Mouse (Mus musculus) neutrophil, adult 5-6 weeks (primary cell): ENCODE data around the gene Aatk. TPM values are rescaled to one million over a fixed set of nuclear protein-coding genes. Genes with fewer than 3 reads are reported as not detected.

Experiments used
- ATAC-seq: fragments of 151-379, 151-347 bp; 2 replicates; pipeline ENCODE4 v1.8.0; 2017; ENCODE audit warnings: mild to moderate bottlenecking, moderate TSS enrichment; ENCODE audit not compliant: insufficient number of reproducible peaks, poor library complexity, low FRiP score, severe bottlenecking; ENCODE audit errors: extremely low read depth
- total RNA-seq: library from RNA; stranded (forward); fragments of 200-1000 nt; gene quantifications from 2 replicates; pipeline ENCODE4 v1.2.3, GENCODE M21; 2017

Gene Aatk
- total RNA-seq, 1 experiment from 2014 or later = 14.4 TPM

DNA sequence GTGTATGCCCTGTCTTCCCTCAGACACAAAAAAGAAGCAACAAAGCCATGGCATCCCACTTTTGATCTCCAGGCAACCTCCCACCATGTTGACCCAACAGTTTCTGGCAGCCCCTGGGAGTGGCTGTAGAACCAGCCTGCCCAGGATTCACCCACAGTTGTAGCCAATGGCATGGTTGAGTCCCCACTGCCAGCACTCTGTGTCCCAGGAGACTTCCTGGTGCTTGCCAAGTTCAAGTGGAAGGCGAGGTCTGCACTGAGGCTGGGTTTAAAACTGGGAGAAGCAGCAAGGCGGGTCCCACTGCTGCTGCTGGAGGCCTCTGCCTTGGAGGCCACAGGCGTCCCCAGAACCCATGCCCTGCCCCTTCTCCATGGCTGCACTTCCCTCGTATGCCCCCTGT, 73.2 kb downstream of the Aatk start:
- ATAC-seq = no peak

DNA sequence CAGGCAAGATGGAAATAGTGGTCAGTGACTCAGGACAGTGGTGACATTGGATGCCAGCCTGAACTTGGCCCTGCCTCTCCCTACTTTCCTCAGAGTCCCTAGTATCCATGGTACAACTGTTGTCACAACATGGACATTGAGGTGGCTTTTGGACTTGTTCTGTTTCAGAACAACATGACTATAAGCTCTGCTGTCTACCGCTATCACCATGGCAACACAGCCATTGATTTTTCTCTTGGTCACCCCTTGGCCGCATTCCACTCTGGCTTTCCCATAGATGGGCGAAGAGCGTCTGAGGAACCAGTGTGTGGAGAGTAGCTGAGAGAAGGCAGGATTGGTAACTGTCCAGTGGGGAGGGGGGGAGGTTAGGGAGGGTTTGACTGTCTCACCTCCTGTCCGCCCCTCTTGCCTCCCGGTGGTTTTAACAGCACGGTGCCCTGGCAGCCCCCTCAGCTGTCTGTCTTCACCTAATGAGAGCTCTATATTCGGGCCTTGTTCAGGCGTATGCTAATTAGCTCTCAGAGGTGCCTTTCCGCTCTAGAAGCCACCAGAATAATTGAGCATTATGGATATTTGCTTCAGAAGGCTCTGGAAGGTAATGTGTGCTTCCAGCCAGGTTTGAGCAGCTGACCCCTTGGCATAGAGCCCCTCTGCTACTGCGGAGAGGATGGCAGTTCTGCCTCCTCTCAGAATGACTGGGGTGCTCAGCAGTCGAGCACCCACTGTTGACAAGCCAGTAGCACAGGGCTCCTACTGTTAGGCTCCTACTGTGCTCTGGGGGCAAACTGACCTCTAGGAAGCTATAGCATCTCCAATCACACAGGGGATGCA, 76.7 kb downstream of the Aatk start:
- no peak for ATAC-seq

DNA sequence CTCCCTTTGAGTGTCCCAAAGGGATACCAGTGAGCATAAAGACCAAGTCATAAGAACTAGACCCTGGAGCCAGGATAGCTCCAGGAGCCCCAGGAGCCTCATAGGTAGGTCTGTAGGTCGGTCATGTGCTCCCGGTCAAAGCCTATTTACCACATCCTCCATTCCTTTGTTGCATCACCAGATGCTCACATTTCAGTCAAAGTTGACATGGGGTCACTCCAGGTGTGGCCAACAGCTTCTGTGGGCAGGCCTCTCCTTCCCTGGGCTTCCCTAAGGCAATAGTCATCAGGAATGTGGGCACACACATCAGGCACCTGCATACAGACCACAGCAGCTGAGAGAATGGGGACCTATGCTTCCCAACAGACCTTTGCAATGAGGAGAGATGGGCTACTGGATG, 79.1 kb downstream of the Aatk start:
- no peak for ATAC-seq

DNA sequence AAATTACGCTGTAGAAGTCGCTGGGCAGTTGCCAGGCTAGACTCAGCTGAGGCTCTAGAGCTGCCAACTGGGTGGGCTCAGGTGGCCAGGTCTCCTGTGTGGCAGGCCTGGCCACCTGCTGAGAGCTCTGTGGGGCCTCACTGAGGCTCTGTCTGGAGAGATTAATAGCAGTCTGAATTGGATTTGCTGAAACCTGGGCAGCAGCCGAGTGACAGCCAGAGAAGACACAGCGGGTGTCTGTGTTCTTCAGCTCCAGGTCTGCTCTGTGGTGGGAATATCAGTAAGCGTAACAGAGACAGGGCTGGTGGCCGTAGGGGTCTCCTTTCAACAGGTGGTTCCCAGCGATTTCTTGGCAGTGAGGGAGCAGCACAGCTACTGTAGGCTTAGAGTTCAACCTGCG, 79.6 kb downstream of the Aatk start:
- ATAC-seq = no peak

DNA sequence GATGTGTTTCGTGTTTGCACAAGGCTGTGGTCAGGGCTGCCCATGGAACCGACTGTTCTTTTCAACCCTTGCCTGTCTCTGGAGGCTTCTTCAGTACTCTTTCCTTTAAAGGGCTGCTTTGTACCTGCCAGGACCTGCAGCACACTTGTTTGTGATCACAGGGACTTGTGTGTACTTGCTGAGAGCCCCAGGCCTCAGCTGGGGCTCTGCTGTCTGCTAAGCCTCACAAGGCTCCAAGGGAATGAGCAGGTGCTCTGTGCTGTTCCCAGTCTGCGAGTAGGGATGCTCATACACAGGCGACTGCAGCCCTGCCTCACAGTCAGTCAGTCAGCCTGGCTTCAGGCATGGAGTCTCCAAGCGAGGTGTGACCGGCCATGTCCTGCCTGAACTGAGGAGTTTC, 80.7 kb downstream of the Aatk start:
- ATAC-seq = no peak

DNA sequence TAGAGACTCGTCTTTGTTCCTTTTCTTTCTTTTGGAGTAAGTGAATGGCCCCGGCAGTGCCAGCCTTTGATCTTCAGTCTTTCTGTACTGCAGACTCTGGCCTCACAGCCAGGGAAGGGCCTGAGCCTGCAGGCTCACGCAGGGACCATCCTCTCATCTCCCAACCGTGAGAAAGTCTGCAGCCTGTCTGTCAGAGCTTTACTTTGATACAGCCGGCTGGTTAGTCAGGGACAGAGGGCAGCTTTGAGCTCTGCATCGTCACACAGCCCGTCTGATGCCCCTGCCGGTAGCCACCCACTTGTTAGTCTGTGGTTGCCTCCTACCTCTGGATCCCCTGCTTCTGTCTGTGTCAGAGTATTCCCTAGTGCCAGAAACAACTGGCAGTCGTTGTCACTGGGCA, 81.9 kb downstream of the Aatk start:
- ATAC-seq = no peak

DNA sequence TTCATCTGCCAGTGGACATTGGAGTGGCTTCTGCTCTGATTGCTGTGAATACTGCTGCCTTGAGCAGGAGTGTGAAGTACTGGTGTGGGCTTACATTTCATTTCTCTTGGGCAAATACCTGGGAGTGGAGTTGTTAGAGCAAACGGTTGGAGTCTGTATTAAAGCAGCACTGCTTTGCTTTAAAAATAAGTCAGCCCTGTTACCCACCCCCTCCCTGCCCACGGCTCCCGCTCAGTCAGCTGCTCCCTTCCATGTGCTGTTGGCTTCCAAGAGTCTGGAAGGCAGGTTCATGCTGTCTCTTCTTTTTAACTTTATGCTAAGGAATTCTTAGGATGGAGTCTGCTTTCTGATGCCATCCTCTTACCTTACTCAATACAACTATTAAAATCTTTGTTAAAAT, 85.5 kb downstream of the Aatk start:
- ATAC-seq = no peak

DNA sequence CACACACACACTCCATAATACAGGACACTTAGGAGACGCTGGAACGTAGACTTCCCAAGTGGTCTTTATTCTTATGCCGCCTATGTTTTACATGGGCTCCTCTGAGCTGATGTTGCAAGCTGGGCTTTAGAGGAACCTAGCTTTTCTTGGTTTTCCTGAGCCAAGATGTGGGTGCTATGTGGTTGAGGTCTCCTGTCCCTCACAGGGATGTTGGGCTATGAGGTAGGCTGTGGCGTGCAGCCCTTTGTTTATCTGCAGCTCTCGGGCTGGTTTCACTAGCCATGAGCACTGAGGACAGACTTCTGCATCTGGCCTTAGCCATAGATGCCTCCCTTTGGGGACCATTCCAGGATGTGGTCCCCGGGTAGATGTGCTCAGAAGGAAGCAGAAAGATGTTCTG, 86.3 kb downstream of the Aatk start:
- no peak for ATAC-seq

DNA sequence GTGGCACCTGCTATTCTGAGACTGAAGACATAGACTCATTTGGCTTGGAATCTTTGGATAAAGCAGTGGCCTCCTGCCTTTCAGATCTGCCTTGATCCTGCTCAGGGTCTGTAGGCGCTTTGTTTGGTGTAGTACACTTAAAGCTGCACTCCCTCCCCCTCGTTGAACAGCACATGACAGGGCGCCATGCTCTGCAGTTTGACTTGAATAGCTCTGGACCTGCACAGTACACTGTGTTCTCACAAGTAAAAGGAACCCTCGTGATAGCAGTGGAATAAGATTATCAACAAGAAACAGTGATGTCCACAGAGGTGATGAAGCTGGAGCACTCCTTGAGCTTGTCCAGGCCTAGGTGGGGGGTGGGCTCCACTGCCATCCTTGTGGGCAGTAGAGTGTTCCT, 87.3 kb downstream of the Aatk start:
- ATAC-seq = no peak

DNA sequence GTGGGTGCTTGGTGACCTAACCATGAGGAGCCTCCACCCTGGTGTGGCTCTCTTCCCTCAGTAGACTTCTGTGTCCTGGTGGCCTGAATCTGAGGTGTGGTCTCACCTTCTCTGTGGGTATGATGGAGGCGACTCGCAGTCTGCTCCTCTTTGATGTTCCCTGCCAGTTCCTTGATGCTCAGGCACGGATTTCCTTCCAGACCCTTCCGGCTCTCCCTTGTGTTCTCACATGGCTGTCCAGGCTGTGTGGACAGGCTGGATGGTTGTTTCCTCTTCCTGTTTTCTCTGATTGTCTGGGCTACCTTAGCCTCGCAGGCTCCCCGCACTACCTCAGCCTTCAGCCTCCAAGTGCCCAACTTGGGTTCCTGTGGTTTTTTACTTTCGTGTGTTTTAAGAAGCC, 88.1 kb downstream of the Aatk start:
- ATAC-seq = no peak

Other genes starting within 250 kb of the Aatk start
- 20.0 and 21.4 TPM in 2 replicates for gene Chmp6, start 133.7 kb downstream of the Aatk start, total RNA-seq
- gene Baiap2, start 104.4 kb downstream of the Aatk start, total RNA-seq = 8.2 and 14.7 TPM in 2 replicates
- gene Cep131, start 39.7 kb upstream of the Aatk start, total RNA-seq = 6.3 and 12.6 TPM in 2 replicates
- 15.5 and 30.6 TPM in 2 replicates for gene Tepsin, start 51.6 kb upstream of the Aatk start, total RNA-seq
- 8.8 and 11.3 TPM in 2 replicates for gene Ndufaf8, start 51.8 kb upstream of the Aatk start, total RNA-seq
- 49.0 and 60.3 TPM in 2 replicates for gene Slc38a10, start 104.2 kb upstream of the Aatk start, total RNA-seq
- 0.12 TPM in 1 of 2 replicates, not detected in the other for gene Bahcc1, start 185.8 kb upstream of the Aatk start, total RNA-seq